Mouse (Mus musculus) lung, postnatal 14 days (tissue): ENCODE results near the gene Psma5.

Experiments used
- DNase-seq: peaks from one replicate; pipeline ENCODE4 v3.0.0; 2021

Psma5 gene

GRCm38 (mm10) chr3:108282401-108283240, 25.9 kb downstream of the Psma5 start:
- peak; percentile 48 for DNase-seq

- no peak for DNase-seq
These were observed 26.5 kb downstream of the Psma5 start for GRCm38 (mm10) chr3:108283241-108283561.

- peak; percentile 87 for DNase-seq
These were observed 27.3 kb downstream of the Psma5 start, which contains the start of gene Sort1 for GRCm38 (mm10) chr3:108283781-108284601. Gene Sort1 (plus strand): TSS chr3:108284082.

GRCm38 (mm10) chr3:108285078-108285711, 28.5 kb downstream of the Psma5 start:
- DNase-seq: no peak

- no peak for DNase-seq
These were observed 30.1 kb downstream of the Psma5 start for GRCm38 (mm10) chr3:108286671-108287439.

- peak; percentile 60 for DNase-seq
These were observed 31.4 kb downstream of the Psma5 start for GRCm38 (mm10) chr3:108287811-108288805.

GRCm38 (mm10) chr3:108289311-108290130, 32.8 kb downstream of the Psma5 start:
- DNase-seq: peak; percentile 42

GRCm38 (mm10) chr3:108291036-108291799, 34.5 kb downstream of the Psma5 start:
- no peak for DNase-seq

- DNase-seq: no peak
These were observed 37.7 kb downstream of the Psma5 start for GRCm38 (mm10) chr3:108294398-108294797.

GRCm38 (mm10) chr3:108295379-108296219, 38.9 kb downstream of the Psma5 start:
- peak; percentile 80 for DNase-seq

GRCm38 (mm10) chr3:108296220-108297049, 39.7 kb downstream of the Psma5 start:
- peak; percentile 66 for DNase-seq

- DNase-seq: no peak
These were observed 40.3 kb downstream of the Psma5 start for GRCm38 (mm10) chr3:108297050-108297419.

GRCm38 (mm10) chr3:108297603-108298553, 41.2 kb downstream of the Psma5 start:
- no peak for DNase-seq

- DNase-seq: no peak
These were observed 43.8 kb downstream of the Psma5 start for GRCm38 (mm10) chr3:108300455-108301030.

- no peak for DNase-seq
These were observed 47.0 kb downstream of the Psma5 start for GRCm38 (mm10) chr3:108303683-108304082.

- no peak for DNase-seq
These were observed 48.0 kb downstream of the Psma5 start for GRCm38 (mm10) chr3:108304747-108305146.
